Mouse (Mus musculus) neutrophil, adult 83 days (primary cell): ENCODE measurements around the gene 4930402H24Rik. TPM values are rescaled to one million over a fixed set of nuclear protein-coding genes. Genes with fewer than 3 reads are reported as not detected.

ENCODE experiments used
- total RNA-seq, 2 experiments: library from RNA; stranded (reverse); gene quantifications; one replicate each; pipeline ENCODE4 v1.2.4; 2023

Gene 4930402H24Rik
- 10 to 100 TPM; 18.4 to 24.3 TPM for total RNA-seq

GRCm38 (mm10) chr2:130905751-130906583 lies at the start of gene 4930402H24Rik, which contains the start of gene Atrn:
4930402H24Rik (minus strand) TSS chr2:130906406.
Atrn (plus strand) TSS chr2:130906495.

DNA sequence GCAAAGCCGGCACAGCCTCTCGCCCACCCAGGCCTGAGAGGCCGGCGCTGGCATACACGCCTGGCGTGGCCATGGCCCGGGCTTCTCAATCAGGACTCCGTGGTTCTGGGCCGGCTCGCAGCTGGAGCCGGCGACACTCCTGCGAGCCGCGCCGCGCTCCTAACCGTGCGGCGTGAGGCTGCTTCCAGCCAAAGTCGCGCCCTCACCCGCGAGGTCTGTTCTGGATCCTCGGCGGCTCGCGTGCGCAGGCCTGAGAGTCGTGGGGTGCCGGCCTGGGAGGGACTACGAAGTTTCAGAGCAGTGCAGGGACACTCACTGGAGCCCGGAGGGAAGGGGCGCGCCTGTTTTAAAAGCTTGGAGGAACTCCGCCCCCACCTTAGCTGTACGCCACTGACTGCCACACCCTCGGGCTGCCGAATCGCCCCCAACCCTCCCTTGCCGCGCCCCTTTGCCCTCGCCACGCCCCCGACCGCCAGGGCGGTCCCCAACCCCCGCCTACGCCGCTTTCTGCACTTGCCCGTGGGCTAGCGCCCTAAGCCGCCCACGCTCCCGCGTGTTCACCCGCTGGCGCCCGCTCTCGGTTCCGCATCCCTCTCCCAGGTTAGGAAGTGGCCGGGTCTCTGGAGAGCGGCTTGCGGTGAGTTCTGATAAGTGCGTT lies 208.9 kb downstream of the 4930402H24Rik start, which contains the start of gene Slc4a11:
TSS of gene Slc4a11 (minus strand) at position 367 of the 658 bp plus-strand sequence.

GRCm38 (mm10) chr2:130667559-130667958 lies 238.6 kb downstream of the 4930402H24Rik start, which contains the start of gene Itpa:
Itpa (plus strand) TSS chr2:130667610.

DNA sequence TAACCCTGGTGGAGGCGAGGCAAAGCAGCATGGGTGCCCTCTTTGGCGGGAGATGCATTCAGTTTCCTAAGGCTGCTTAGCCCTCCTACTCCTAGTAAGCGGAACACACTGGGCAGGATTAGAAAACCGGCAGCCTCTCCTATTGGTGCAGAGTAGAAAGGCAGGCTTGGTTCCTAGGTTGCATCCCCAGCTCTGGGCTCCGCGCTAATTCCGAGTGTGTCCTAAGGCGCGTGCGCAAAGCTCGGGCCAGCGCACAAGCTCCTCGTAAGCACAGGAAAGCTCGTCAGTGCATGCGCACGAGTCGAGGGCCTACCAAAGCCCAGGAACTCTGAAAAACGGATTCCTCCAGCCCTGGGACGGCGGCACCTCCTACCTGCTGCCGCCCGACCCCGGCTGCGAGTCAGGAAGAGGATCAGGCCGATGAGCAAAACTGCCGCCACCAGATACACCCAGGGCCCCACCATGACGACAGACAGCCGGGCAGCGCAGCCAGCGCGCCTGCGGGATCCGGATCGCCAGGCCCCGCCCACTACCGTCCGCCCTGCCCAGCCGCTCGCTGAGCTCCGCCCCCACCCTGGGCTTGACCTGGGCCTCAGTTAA lies 242.0 kb downstream of the 4930402H24Rik start, which contains the start of gene Ddrgk1:
TSS of gene Ddrgk1 (minus strand) at position 558 of the 600 bp plus-strand sequence.

Other genes starting within 250 kb of the 4930402H24Rik start
- gene Ddrgk1, start 241.7 kb downstream of the 4930402H24Rik start, total RNA-seq, result 10 to 100 TPM; 41.6 to 43.0 TPM
- gene Itpa, start 238.8 kb downstream of the 4930402H24Rik start, total RNA-seq, result 10 to 100 TPM; 11.7 to 12.8 TPM
- under 1 TPM in 1 of 2 experiments, not detected in 1; 0.33 TPM for gene Slc4a11, start 208.9 kb downstream of the 4930402H24Rik start, total RNA-seq
- gene Atrn, start 89 bp upstream of the 4930402H24Rik start, total RNA-seq, result 10 to 100 TPM; 49.0 to 56.8 TPM
- gene Gfra4, start 136.7 kb upstream of the 4930402H24Rik start, total RNA-seq, result not detected
- gene Adam33, start 157.4 kb upstream of the 4930402H24Rik start, total RNA-seq, result 1 to 10 TPM; 3.1 to 3.7 TPM
- gene Siglec1, start 180.4 kb upstream of the 4930402H24Rik start, total RNA-seq, result 1 to 10 TPM; 3.8 to 4.1 TPM
- gene Hspa12b, start 220.9 kb upstream of the 4930402H24Rik start, total RNA-seq, result not detected
- gene Gm11037, start 227.1 kb upstream of the 4930402H24Rik start, total RNA-seq, result not detected